Mouse (Mus musculus): Measurements from ENCODE around the gene Cdk14. TPM values are rescaled to one million over a fixed set of nuclear protein-coding genes. Genes with fewer than 3 reads are reported as not detected.

The Cdk14 gene
- total and polyA plus RNA-seq, 2 experiments from 2014 or later = 53.0 to 63.9 TPM

DNA sequence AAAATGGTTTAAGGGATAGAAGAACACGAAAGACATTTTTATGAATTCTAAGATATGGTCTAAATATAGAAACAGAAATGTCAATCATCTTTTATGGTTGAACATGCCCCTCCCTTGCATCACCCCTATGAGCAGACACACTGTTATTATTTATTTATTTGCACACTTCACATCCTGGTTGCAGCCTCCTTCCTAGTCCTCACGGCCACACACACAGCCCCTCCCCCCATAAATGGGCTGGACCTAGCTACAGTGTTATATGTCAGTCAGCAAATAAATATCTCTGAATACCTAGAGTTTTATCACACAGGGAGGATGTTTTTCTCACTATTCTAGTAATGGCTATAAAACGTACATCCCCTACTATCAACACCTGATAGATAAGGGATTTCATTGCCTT lies 633.3 kb downstream of the Cdk14 start:
- DNase-seq (ENCODE audit: low spot score) (no peak), ATAC-seq (no peak)
- Histone ChIP-seq H3K4me3 (ENCODE audit: low read length) (no peak overlapping the region), H3K9ac (replicated peaks; ENCODE audit: low read length) (no peak overlapping the region), H3K4me1 (ENCODE audit: insufficient read depth, low read length) (no peaks in the 10 kb centered on the region), H3K4me2 (ENCODE audit: low read depth, low read length) (no peak overlapping the region), H3K27me3 (ENCODE audit: insufficient read depth, low read length) (no peaks in the 10 kb centered on the region), H3K27ac (no peak overlapping the region), H3K9me3 (ENCODE audit: low read length) (no peaks in the 10 kb centered on the region), H3K36me3 (ENCODE audit: insufficient read depth, low read length) (no peaks in the 10 kb centered on the region)
- 86% methylated on average over 3 of the region's 3 CpGs for WGBS
- no peak for TF ChIP-seq CTCF (IDR thresholded peaks at IDR 0.05; ENCODE audit: low read depth)

DNA sequence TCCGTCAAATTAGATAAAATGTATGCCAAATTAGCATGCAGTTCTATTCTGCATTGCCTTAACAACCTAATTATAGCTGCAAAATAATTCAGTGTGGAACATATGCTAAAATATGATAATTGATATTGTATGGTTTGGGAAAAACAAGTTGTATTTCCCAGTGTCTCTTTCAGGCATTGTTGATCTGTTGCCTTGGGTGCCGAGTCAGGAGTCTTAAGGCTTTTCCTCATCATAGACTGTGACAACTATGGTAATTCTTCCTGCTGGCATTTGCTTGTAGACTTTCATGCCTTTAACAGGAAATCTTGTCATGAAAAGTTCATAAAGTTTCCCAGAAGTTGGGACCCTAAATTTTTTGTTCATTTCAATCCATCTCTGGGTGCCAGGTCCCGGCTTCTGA lies 641.8 kb downstream of the Cdk14 start:
- Histone ChIP-seq H3K9me3 (ENCODE audit: low read length) (no peaks in the 10 kb centered on the region), H3K4me2 (ENCODE audit: low read depth, low read length) (no peak overlapping the region), H3K4me1 (ENCODE audit: insufficient read depth, low read length) (no peaks in the 10 kb centered on the region), H3K9ac (replicated peaks; ENCODE audit: low read length) (no peak overlapping the region), H3K27me3 (ENCODE audit: insufficient read depth, low read length) (no peaks in the 10 kb centered on the region), H3K4me3 (ENCODE audit: low read length) (no peak overlapping the region), H3K36me3 (ENCODE audit: insufficient read depth, low read length) (no peaks in the 10 kb centered on the region), H3K27ac (no peak overlapping the region)
- no peak for TF ChIP-seq CTCF (IDR thresholded peaks at IDR 0.05; ENCODE audit: low read depth)
- no peak for DNase-seq (ENCODE audit: low spot score)
- whole genome bisulfite sequencing = 62% methylated on average over 3 of the region's 3 CpGs
- no peak for ATAC-seq

DNA sequence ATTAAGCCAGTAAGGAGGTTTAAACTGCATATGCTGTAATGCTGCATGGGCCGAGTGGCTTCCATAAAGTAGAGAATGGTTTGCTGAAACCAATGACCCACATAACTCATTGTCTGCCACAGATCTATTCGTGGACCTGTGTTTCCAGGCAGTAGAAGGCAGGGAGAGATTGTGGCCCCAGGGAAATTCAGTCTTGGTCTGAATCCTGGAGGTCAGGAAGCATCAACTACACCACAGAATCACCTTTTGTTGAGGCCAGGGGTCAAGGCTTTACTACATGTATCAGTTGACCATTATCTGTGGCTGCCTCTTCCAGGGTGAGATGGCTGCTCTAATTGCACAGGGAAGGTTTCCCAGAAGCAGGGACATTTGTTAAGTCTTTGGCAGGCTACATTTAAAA lies 643.6 kb downstream of the Cdk14 start:
- Histone ChIP-seq H3K9me3 (ENCODE audit: low read length) (no peaks in the 10 kb centered on the region), H3K4me2 (ENCODE audit: low read depth, low read length) (no peak overlapping the region), H3K9ac (replicated peaks; ENCODE audit: low read length) (no peak overlapping the region), H3K4me3 (ENCODE audit: low read length) (no peak overlapping the region), H3K4me1 (ENCODE audit: insufficient read depth, low read length) (no peaks in the 10 kb centered on the region), H3K27me3 (ENCODE audit: insufficient read depth, low read length) (no peaks in the 10 kb centered on the region), H3K27ac (no peak overlapping the region), H3K36me3 (ENCODE audit: insufficient read depth, low read length) (no peaks in the 10 kb centered on the region)
- no peak for DNase-seq (ENCODE audit: low spot score)
- ATAC-seq = no peak
- no peak for TF ChIP-seq CTCF (IDR thresholded peaks at IDR 0.05; ENCODE audit: low read depth)
- 75% methylated on average over 2 of the region's 2 CpGs for WGBS

DNA sequence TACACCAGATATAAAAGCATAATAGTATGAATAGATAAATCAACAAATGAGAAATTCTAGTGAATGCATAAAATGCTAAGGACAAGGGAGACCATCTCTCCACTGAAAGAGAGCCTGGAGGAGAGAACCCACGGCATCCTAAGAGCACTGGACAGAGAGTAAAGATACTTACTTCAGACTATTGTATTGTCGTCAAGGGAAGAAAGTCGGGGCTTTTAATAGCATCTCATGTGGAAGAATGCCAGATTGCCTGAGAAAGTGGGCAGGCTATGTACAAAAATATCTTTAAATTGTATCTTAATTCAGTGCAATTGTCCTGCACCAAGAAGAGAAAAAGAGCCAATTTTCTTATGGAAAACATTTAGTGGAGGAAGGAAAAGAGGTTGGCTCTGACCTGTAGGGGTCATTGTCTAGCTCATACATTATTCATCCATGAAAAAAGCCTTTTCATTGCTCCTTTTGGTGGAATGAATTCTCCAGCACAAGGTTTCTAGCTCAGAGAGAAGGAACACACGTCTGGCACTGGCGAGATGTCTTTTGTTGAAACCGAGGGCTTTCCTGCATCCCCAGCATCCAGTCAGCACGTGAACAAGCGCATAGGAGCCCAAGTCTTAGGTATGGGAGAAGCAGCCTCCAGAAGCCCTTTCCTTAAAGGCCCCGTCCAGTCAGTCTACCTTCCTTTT lies 646.9 kb downstream of the Cdk14 start:
- H3K27ac ChIP-seq = no peak overlapping the region
- DNase-seq (ENCODE audit: low spot score) (no peak), ATAC-seq (no peak)
- 25% methylated on average over 9 of the region's 9 CpGs for WGBS
- no peak for TF ChIP-seq CTCF (IDR thresholded peaks at IDR 0.05; ENCODE audit: low read depth)
- no peaks in the 10 kb centered on the region for H3K27me3 ChIP-seq (ENCODE audit: insufficient read depth, low read length)
- H3K9me3 ChIP-seq (ENCODE audit: low read length) = no peaks in the 10 kb centered on the region
- H3K9ac ChIP-seq (replicated peaks; ENCODE audit: low read length) = no peak overlapping the region
- H3K36me3 ChIP-seq (ENCODE audit: insufficient read depth, low read length) = no peaks in the 10 kb centered on the region
- H3K4me3 ChIP-seq (ENCODE audit: low read length) = no peak overlapping the region
- no peaks in the 10 kb centered on the region for H3K4me1 ChIP-seq (ENCODE audit: insufficient read depth, low read length)
- H3K4me2 ChIP-seq (ENCODE audit: low read depth, low read length) = no peak overlapping the region

DNA sequence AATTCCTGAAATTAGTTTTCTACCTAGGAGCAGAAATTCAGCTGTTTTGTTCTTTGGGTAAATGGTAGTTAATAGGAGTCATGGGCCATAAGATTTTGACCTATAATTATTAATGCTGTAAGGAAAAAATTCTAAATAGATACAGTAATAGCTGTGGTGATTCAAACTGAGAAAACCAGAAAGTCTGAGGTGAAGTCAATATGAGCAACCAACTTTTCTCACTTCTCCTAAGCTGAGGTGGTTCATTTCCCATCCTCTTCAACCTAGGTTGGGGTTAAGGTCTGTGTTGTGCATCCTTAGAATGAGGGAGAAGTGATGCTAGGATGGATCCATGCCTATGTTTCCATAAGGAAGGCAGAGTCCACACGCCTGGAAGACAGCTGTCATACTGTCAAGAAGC lies 649.5 kb downstream of the Cdk14 start:
- no peak for DNase-seq (ENCODE audit: low spot score)
- Histone ChIP-seq H3K4me1 (ENCODE audit: insufficient read depth, low read length) (no peaks in the 10 kb centered on the region), H3K36me3 (ENCODE audit: insufficient read depth, low read length) (no peaks in the 10 kb centered on the region), H3K4me3 (ENCODE audit: low read length) (no peak overlapping the region), H3K9ac (replicated peaks; ENCODE audit: low read length) (no peak overlapping the region), H3K4me2 (ENCODE audit: low read depth, low read length) (no peak overlapping the region), H3K27me3 (ENCODE audit: insufficient read depth, low read length) (no peaks in the 10 kb centered on the region), H3K27ac (no peak overlapping the region), H3K9me3 (ENCODE audit: low read length) (no peaks in the 10 kb centered on the region)
- 93% methylated on average over 1 of the region's 1 CpGs for WGBS
- TF ChIP-seq CTCF (IDR thresholded peaks at IDR 0.05; ENCODE audit: low read depth) = no peak
- ATAC-seq = no peak

DNA sequence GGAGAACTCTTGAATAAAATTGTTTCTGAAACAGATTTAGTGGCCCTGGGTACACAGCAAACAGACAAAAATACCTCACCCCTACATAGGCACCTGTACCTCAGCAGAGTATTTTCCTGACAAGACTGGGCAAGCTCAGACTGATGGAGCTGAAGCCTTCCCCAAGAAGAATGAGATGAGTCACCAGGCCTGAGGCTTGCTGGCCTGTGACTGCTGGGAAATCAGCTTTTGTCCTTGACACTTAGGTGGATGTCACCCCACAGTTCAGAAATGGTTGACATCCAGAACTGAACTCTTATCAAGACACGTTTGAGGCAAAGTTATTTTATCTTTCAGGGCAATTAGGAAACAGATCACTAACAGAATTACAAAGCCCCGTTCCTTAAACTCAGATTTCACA lies 652.2 kb downstream of the Cdk14 start:
- 73% methylated on average over 2 of the region's 2 CpGs for WGBS
- no peak overlapping the region for H3K27ac ChIP-seq
- no peaks in the 10 kb centered on the region for H3K4me1 ChIP-seq (ENCODE audit: insufficient read depth, low read length)
- H3K4me2 ChIP-seq (ENCODE audit: low read depth, low read length) = no peak overlapping the region
- DNase-seq (ENCODE audit: low spot score) = no peak
- no peak overlapping the region for H3K4me3 ChIP-seq (ENCODE audit: low read length)
- no peaks in the 10 kb centered on the region for H3K36me3 ChIP-seq (ENCODE audit: insufficient read depth, low read length)
- no peaks in the 10 kb centered on the region for H3K9me3 ChIP-seq (ENCODE audit: low read length)
- TF ChIP-seq CTCF (IDR thresholded peaks at IDR 0.05; ENCODE audit: low read depth) = no peak
- ATAC-seq = no peak
- no peaks in the 10 kb centered on the region for H3K27me3 ChIP-seq (ENCODE audit: insufficient read depth, low read length)
- no peak overlapping the region for H3K9ac ChIP-seq (replicated peaks; ENCODE audit: low read length)

DNA sequence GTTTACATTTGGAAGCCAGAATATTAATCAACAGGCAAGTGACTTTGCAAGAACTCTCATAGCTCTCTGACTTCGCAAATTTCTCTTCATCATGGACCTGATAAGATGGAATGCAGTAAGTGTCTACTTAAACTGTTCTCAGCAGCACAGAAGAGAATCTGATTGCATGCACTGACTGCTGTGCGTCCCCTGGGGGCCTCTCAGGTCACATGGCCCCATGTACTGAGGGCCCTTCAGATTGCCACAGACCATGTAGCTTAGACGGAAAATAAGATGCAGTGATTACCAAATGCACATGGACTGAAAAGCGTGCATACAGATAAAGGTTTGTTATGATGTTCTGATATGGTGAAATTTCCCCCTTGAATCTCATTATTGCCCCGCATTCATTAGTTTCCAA lies 653.4 kb downstream of the Cdk14 start:
- DNase-seq (ENCODE audit: low spot score) = no peak
- WGBS = 70% methylated on average over 5 of the region's 5 CpGs
- no peaks in the 10 kb centered on the region for H3K27me3 ChIP-seq (ENCODE audit: insufficient read depth, low read length)
- no peaks in the 10 kb centered on the region for H3K36me3 ChIP-seq (ENCODE audit: insufficient read depth, low read length)
- no peak overlapping the region for H3K4me3 ChIP-seq (ENCODE audit: low read length)
- no peak overlapping the region for H3K4me2 ChIP-seq (ENCODE audit: low read depth, low read length)
- H3K27ac ChIP-seq = no peak overlapping the region
- ATAC-seq = no peak
- no peak overlapping the region for H3K9ac ChIP-seq (replicated peaks; ENCODE audit: low read length)
- H3K9me3 ChIP-seq (ENCODE audit: low read length) = no peaks in the 10 kb centered on the region
- TF ChIP-seq CTCF (IDR thresholded peaks at IDR 0.05; ENCODE audit: low read depth) = no peak
- no peaks in the 10 kb centered on the region for H3K4me1 ChIP-seq (ENCODE audit: insufficient read depth, low read length)
